Mouse (Mus musculus) bone marrow, adult 2 months (tissue): ENCODE results near the gene Hadhb.

Experiments
- CTCF ChIP-seq: fragments of 200-500 bp; IDR thresholded peaks from 2 replicates; pipeline ENCODE4 v1.5.1; 2011; ENCODE audit warnings: low read length, control low read depth; ENCODE audit not compliant: control insufficient read depth, insufficient read depth
- POLR2A ChIP-seq: fragments of 200-500 bp; IDR thresholded peaks from 2 replicates; pipeline ENCODE4 v1.6.1; 2011; ENCODE audit warnings: low read depth, mild to moderate bottlenecking, control low read depth, low read length, borderline replicate concordance; ENCODE audit not compliant: control insufficient read depth

DNA sequence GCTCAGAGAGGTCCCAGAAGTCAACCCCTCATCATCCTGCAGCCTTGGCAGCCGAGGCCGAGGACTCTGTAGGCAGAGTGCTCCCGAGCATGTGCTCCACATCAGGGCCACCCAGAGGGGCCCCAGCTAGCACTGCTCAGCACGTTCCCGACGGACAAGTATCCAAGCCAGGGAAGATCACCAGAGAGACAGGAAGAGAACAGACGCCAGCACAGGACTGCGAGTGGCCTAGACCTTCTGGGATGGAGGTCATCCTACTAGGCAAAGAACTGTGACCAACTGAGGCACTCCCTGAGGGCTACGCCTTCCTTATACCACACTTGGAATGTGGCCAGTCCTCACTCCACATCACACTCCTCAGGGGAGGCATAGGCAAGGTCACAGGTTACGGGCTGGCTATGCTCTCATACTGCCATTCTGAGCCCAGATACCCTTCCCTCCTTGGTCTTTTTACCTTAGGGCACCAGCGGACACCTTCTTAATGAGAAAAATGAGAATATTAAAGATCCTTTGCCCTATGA is 19.3 kb upstream of the Hadhb start:
- TF ChIP-seq CTCF (no peak), POLR2A (no peak)
